Mouse (Mus musculus) Muller cell, postnatal 12 days (primary cell): ENCODE measurements at regions not wholly inside any gene's neighbourhood (a gene's known extent, or its start where the extent isn't known, plus 50 kb on each side); places are given as distances from the start of the nearest gene placed in this dataset.
A peak's percentile ranks its signal among the peaks of the same experiment; 100 is the strongest.
"Not testable (repeated sequence)": the region's sequence is repeated elsewhere in the genome, so short reads cannot be mapped to it uniquely, and the experiment has no call there.

ENCODE experiments used
- DNase-seq: peaks from one replicate; pipeline ENCODE4 v3.0.0-alpha.2; 2015; ENCODE audit errors: inconsistent ontology term

DNA sequence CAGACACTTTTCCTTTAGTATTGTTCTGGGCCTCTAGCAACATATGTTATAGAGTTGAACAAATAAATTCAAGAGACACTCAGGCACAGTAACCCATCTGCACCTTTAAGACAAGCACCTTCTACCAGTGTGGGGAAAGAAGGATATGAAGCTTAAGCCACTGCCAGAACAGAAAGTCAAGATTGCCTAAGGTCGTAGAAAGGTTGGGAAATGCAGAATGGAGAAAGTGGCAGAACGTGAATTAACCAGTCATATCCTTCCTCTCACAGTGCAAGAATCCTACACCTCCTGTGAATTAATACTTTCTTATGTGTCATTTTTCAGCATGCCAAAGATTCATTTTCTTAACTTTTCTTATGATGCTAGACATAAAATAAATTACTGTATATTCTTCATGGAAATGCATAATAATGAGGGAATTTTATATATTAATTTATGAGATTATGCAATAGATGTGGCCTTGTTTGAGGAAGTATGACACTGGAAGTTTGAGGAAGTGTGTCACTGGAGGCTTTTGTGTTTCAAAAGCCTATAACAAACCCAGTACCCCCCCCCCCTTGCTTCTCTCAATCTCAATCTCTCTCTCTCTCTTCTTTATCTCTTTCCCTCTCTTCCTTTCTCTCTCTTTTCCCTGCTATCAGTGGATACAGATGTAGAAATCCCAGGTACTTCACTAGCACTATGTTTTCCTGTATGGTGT lies 361.6 kb upstream of the Edil3 start:
- DNase-seq, result no peak

DNA sequence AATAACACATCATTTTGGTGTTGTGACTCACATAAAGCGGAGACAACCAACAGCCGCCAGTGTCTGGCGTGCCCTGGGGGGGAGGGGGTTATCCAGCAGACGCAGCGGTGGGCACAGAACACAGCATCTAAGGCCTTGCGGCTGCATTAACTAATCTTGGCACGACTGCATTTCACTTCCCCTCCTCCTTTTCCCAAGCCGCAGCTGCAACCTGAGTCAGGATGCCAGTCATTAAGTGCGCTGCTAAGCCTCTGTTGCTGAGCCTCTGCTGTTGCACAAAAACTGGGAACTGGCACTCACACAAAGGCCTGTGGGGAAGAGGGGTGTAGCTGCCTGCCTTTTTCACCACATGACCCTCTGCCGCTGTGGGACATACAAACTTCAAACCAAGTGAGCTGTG lies 331.2 kb upstream of the Edil3 start:
- no peak for DNase-seq

DNA sequence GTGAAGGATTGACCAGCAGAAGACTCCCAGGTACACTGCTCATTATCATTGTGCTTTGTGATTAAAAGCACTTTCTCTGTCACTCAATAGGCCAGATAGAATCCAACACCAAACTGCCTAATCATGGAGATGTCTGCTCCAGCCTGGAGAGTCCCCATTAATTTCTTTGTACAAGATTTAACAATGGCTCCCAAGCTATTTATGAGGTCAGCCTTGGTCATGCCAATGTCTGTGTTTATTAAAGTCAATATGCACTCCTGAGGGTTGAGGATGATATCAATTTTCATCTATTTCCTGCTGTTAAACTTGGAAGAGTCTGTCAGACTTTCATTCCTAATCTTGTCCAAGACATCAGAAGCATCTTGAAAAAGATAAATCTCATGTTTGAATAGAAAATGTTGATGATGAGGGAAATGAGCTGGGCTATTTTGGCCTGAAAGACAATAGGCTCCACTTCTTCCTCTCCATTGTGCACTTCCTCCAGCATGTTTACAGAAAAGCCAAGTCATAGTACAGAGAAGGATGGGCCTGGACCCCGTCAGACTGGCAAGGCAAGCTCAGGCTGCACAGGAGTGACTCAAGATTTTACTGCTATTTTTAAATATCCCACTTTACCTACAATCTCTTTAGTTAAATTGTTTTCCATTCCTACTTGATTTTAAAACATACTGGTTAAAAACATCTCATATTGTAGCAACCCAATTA lies 310.3 kb upstream of the Edil3 start:
- DNase-seq, result peak; percentile 8

DNA sequence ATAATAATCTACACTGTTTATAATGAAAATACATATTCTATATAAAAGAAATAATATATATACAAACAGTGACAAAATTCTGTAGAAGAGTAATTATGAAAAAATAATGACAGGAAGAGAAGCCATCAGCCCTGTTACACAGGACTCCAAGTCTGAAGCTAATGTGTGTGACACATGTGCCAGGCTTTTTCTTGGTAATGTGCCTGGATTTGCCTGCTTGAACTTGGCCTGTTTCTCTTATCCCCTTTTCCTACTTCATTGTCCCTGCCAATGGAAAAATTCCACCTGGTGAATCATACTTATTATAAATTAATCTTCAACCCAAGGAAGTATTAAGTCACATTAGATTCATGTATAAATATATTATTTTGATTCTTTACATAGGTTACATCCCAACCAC lies 286.5 kb upstream of the Edil3 start:
- no peak for DNase-seq

DNA sequence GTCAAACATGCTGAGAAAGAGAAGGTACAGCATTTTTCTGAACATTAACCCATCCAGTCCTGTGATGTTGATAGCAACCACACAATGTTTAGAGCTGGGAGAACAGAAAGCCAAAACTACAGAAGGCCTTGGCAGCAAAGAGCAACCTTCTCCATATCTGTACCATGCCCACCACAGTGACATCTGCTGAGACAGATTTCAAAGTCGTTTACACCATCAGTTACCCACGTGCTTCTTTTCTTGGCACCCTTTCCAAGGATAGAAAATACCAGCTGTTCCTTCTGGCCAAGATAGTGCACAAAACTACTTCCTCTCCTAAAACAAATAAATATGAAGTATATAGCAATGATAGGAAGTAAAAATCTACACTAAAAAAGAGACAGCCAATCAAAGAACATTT lies 266.8 kb upstream of the Edil3 start:
- DNase-seq, result no peak

GRCm38 (mm10) chr13:88564978-88565377 lies 256.3 kb upstream of the Edil3 start:
- no peak for DNase-seq

DNA sequence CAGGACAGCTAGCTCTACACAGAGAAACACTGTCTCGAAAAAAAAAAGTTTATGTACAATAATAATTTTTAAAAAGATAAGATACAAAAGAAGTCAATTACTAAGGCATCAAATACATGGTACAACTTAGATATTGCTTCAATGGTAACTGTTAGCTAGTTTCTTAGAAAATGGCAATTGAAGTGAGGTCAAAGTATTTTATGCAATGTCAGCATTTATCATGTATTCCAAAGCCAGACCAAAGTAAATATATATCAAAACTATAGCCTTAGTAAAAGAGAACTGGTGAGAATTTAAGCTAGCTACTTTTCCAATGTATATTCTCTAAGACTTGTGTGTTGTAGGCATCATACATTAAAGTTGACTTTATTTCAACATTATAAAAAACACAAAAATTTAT lies 219.0 kb upstream of the Edil3 start:
- DNase-seq, result no peak

DNA sequence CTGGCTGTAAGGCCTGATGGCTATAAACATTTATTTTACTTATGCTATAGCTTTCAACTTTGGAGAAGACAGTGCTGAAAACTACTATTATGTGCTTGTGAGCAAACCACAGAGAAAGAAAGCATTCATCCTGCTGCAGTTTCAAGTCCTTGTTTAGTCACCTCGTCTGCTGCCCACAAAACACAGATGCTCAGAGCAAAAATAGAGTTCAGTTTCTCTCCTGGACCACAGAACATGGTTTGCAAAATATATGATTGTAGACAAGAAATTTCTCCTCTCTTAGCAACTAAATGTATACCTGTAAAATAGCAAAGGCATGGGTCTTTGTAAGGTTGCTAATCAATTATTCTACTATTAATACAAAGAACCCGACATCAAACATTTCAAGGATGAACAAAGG lies 210.7 kb upstream of the Edil3 start:
- no peak for DNase-seq

DNA sequence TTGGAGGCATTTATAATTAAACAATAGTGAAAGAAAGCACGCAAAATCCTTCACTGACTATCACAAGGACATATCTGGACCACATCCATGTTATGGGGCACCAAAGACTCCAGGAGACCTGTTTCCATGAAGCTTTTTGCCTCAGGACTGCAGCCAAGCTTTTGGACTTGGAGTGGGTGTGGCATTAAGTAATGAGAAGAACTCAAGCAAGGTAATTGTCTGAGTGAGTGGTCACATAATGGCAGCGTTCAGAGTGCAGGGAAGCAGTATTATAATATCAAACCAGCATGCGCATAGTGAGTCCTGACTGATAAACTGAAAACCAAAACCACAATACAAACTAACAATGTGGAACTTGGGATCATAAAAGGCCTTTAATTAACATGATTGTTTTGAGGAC lies 208.0 kb upstream of the Edil3 start:
- no peak for DNase-seq

DNA sequence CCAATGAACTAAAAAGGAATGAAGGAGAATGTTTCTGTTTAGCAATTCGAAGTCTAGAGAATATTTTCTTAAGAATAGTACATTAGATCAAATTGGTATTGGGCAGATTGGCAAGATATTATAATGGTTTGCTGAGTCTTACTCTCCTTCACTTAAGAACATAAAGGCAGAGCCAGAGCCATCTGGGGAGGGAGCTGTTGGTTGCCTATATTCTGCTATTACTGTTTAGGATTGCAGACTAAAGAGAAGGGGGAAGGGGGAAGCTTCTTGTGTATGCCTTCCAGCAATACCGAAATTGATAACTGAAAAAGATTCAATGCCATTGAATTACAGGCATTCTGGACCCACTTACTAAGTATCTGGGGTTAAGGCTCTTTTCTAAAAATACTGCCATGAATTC lies 171.1 kb upstream of the Edil3 start:
- no peak for DNase-seq

GRCm38 (mm10) chr13:88651036-88651435 lies 170.2 kb upstream of the Edil3 start:
- no peak for DNase-seq

DNA sequence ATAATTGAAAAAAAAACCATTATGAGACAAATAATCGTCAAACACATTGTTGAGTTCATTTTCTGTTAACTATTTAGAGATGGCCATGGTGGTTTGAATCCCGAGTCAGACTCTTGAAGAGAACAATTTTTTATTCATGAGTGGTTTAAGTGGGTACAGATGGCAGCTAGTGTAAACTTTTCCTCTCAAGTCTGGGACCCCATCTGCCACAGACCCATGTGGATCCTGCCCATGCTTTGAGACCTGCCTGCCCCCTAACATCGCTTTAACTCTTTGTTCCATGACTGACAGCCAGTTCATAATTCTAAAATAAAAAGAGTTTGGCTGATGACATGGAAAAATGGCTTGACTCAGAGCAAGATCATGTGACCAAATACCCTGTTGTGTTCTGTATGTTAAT lies 166.2 kb upstream of the Edil3 start:
- no peak for DNase-seq

- DNase-seq, result no peak
Observed at GRCm38 (mm10) chr13:88675835-88676234, 145.4 kb upstream of the Edil3 start.

DNA sequence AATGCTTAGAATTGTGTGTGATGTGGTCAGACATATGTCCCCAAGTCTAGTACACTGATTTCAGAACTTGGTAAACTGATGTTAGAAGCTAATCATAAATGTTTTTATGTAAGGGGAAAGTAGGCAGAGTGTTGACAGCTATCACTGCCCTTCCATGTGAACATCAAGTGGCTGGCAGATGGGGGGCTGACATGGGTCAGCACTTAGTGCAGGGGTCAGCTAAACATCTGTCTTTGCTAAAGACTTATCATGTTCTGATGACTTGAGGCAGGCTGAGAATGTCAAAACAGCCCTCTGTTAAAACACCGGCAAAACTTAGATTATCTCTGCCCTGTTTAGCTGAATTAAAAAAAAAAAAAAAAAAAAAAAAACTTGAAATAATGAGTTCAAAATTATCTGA lies 116.7 kb upstream of the Edil3 start:
- DNase-seq, result no peak

- DNase-seq, result not testable (repeated sequence)
Observed at GRCm38 (mm10) chr13:88729626-88730025, 91.6 kb upstream of the Edil3 start.

GRCm38 (mm10) chr13:88749916-88750315 lies 71.4 kb upstream of the Edil3 start:
- no peak for DNase-seq
